Mouse (Mus musculus): ENCODE data around the gene Elac2. TPM values are rescaled to one million over a fixed set of nuclear protein-coding genes. Genes with fewer than 3 reads are reported as not detected.

The Elac2 gene
- polyA plus RNA-seq, 1 experiment from 2014 or later: 26.6 TPM

DNA sequence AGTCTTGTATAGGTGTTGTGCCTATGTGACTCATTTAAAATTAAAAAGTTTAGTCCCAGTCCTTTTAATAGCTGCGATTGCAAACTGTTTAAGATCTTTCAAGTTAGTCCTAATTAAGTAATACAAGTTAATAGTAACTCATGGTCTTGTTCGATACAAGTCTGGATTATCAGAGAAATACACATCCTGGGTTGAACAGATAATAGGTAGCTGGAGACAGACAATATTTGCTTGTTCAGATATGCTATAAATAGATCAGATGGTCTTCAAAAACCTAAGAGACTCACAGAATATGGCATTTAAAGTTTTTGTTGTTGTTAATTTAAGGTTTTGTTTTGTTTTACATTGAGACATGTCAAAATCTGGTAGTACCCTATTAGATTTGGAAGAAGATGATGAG is 6.4 kb upstream of the Elac2 start:
- 68% methylated on average over 2 of the region's 2 CpGs for WGBS
- no peak overlapping the region for H3K4me3 ChIP-seq
- 0 out of 2 replicates have a peak, but pooled peaks cover 3% of the 10 kb centered on the region for H3K4me1 ChIP-seq
- H3K9ac ChIP-seq: no peak overlapping the region
- no peak overlapping the region for H3K27ac ChIP-seq
- H3K4me2 ChIP-seq: no peak overlapping the region
- H3K36me3 ChIP-seq: no peaks in the 10 kb centered on the region
- H3K27me3 ChIP-seq: peaks cover 13% of the 10 kb centered on the region; the same call in 1 of the 2 replicates
- no peak for ATAC-seq (ENCODE audit: borderline replicate concordance, extremely low read depth, low FRiP score, low TSS enrichment)
- no peaks in the 10 kb centered on the region for H3K9me3 ChIP-seq

DNA sequence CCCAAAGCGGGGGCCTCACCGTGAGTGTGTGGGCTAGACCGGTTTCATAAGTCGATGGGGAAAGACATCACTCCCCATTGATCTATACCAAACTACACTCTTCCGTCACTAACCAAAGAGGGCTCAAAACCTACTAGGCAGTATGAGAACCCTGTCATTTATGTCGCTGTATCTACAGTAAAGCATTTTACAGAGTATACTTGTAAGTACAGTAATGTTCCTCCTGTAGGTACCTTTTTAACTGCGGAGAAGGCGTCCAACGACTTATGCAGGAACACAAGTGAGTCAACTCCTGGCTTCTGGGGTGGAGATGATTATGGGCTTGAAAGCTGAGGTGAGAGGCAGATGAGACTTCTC is 629 bp downstream of the Elac2 start:
- Histone ChIP-seq H3K27ac (no peak overlapping the region), H3K36me3 (peaks cover 28% of the 10 kb centered on the region), H3K4me1 (peaks cover 16% of the 10 kb centered on the region), H3K4me3 (peak overlapping the region; percentile 98), H3K27me3 (no peaks in the 10 kb centered on the region), H3K9me3 (no peaks in the 10 kb centered on the region), H3K9ac (peak overlapping the region; percentile 84), H3K4me2 (peak overlapping the region; percentile 82)
- ATAC-seq (ENCODE audit: borderline replicate concordance, extremely low read depth, low FRiP score, low TSS enrichment): no peak
- WGBS: 6% methylated on average over 9 of the region's 9 CpGs

DNA sequence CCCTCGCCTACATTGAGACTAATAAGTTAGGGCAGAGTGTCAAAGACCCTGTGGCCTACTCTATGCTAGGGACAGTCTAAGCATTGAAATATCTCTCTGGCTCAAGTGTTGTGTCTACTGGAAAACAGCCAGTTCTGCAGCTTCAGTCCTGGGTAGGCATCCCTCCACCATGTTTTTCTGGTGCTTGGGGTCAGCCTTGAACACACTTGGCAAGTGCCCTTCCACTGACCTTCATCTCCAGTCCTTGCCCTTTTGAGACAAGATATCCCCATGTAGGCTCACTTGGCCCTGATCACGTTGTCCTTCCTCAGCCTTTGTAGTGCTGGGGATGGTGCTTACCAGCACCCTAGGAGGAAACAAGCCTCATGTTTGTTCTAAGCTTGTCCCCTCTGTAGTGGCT is 9.7 kb downstream of the Elac2 start:
- H3K4me3 ChIP-seq: no peak overlapping the region
- no peak overlapping the region for H3K27ac ChIP-seq
- H3K4me1 ChIP-seq: no peaks in the 10 kb centered on the region
- no peak overlapping the region for H3K4me2 ChIP-seq
- H3K9me3 ChIP-seq: no peaks in the 10 kb centered on the region
- WGBS: 89% methylated on average over 2 of the region's 2 CpGs
- H3K36me3 ChIP-seq: peaks cover 75% of the 10 kb centered on the region
- H3K27me3 ChIP-seq: no peaks in the 10 kb centered on the region
- no peak for ATAC-seq (ENCODE audit: borderline replicate concordance, extremely low read depth, low FRiP score, low TSS enrichment)
- no peak overlapping the region for H3K9ac ChIP-seq

DNA sequence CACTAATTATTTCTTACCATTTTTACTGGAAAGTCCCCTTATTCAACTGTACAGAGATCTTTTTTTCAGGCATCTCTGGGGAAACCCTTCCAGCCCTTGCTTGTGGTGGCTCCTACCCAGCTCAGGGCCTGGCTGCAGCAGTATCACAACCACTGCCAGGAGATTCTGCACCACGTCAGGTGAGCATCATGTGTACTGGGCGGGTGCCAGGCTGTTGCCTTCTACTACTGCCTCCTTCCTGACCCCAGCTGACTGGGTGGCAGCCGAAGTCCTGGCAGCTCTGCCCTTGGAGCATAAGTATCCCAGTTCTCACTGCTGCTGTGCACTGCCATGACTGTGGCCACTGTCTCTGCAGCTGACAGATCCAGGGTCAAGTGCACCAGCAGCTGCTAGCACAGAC is 19.6 kb downstream of the Elac2 start:
- no peak overlapping the region for H3K9ac ChIP-seq
- no peaks in the 10 kb centered on the region for H3K9me3 ChIP-seq
- H3K4me1 ChIP-seq: no peaks in the 10 kb centered on the region
- WGBS: 78% methylated on average over 3 of the region's 3 CpGs
- no peaks in the 10 kb centered on the region for H3K27me3 ChIP-seq
- no peak for ATAC-seq (ENCODE audit: borderline replicate concordance, extremely low read depth, low FRiP score, low TSS enrichment)
- H3K4me2 ChIP-seq: no peak overlapping the region
- H3K36me3 ChIP-seq: peaks cover 70% of the 10 kb centered on the region
- H3K4me3 ChIP-seq: no peak overlapping the region
- H3K27ac ChIP-seq: no peak overlapping the region

DNA sequence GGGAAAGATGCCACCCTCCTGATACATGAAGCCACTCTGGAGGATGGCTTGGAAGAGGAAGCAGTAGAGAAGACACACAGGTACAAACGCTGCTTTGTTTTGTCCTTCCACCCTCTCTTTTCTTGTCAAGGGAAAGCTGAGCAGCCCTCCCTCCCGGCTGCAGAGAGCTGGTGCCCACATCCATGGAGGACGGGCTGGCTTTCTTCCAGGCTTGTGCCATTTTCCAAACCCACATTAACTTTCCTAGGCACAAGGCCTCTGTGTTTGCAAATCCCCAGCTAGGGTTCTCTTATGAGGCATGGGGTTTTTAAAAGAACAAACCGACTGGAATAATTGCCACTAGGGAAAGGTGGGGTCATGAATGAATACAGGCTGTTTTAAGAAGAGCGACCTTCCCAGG is 20.8 kb downstream of the Elac2 start:
- ATAC-seq (ENCODE audit: borderline replicate concordance, extremely low read depth, low FRiP score, low TSS enrichment): no peak
- no peaks in the 10 kb centered on the region for H3K27me3 ChIP-seq
- no peak overlapping the region for H3K27ac ChIP-seq
- 85% methylated on average over 5 of the region's 5 CpGs for WGBS
- H3K4me3 ChIP-seq: no peak overlapping the region
- peaks cover 58% of the 10 kb centered on the region for H3K36me3 ChIP-seq
- no peak overlapping the region for H3K9ac ChIP-seq
- H3K4me1 ChIP-seq: 0 out of 2 replicates have a peak, but pooled peaks cover under 1% of the 10 kb centered on the region
- no peak overlapping the region for H3K4me2 ChIP-seq
- H3K9me3 ChIP-seq: no peaks in the 10 kb centered on the region

DNA sequence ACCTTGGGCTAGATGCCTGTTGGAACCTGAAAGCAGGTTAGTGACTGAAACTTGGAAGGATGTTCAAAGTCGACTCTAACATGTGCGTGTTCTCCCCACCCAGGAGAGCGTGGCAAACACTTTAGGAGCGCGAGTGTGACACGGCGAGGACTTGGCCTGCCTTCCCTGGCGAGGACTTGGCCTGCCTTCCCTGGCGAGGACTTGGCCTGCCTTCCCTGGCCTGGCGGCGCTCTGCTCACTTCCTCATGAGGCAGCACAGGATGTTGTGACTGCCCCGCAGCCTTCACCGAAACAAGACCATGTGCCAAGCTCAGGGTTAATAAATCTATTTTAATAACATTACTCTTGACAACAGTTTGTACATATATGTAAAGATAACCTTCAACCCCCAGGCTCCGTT is 22.9 kb downstream of the Elac2 start:
- no peak overlapping the region for H3K4me3 ChIP-seq
- H3K4me2 ChIP-seq: no peak overlapping the region
- no peak overlapping the region for H3K9ac ChIP-seq
- H3K36me3 ChIP-seq: peaks cover 51% of the 10 kb centered on the region
- no peak overlapping the region for H3K27ac ChIP-seq
- no peaks in the 10 kb centered on the region for H3K9me3 ChIP-seq
- 75% methylated on average over 14 of the region's 14 CpGs for WGBS
- H3K4me1 ChIP-seq: peaks cover 15% of the 10 kb centered on the region; the same call in 1 of the 2 replicates
- no peaks in the 10 kb centered on the region for H3K27me3 ChIP-seq
- ATAC-seq (ENCODE audit: borderline replicate concordance, extremely low read depth, low FRiP score, low TSS enrichment): no peak

DNA sequence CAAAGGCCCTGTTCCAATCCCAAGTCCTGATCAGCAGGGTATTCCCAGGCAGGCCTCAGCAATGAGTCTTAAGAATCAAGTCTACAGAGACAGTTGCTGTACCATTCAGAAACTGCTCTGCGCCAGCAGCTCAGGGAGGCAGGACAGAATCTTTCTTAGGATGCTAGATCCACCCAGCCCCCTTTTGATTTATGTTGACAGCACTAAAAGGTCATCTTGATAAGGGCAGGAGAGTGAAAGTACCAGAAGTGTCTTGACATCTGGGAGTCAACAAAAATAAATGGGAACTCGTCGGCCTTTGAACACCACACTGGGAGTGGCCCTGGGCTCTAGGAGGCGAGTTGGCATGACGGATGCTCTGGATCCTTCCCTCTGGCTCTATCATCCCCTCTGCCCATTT is 24.8 kb downstream of the Elac2 start:
- 52% methylated on average over 5 of the region's 5 CpGs for WGBS
- H3K9ac ChIP-seq: no peak overlapping the region
- H3K36me3 ChIP-seq: peaks cover 43% of the 10 kb centered on the region

DNA sequence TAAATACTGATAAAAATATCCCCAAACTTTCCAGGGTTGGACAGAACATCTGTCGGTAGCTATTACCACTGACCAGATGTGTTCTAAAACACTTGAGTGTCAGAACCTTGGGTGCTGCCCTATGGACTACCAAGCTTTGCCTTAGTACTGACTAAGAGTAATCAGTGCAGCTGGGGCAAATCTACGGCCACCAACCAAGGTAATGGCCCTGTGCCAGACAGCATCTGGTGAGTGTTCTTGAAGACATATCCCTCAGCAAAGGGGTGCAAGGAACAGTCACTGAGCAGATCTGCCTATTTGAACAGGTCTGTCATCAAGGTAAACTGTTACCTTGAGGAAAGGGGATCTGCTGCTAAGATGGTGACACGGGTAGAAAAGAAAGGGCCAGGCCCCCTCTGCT is 26.0 kb downstream of the Elac2 start:
- Histone ChIP-seq H3K27ac (no peak overlapping the region), H3K36me3 (peaks cover 32% of the 10 kb centered on the region), H3K9ac (no peak overlapping the region), H3K4me2 (no peak overlapping the region), H3K27me3 (no peaks in the 10 kb centered on the region), H3K9me3 (no peaks in the 10 kb centered on the region), H3K4me3 (no peak overlapping the region), H3K4me1 (peaks cover 15% of the 10 kb centered on the region; the same call in 1 of the 2 replicates)
- 46% methylated on average over 3 of the region's 3 CpGs for WGBS
- no peak for ATAC-seq (ENCODE audit: borderline replicate concordance, extremely low read depth, low FRiP score, low TSS enrichment)

More for the DNA sequence above, 24.8 kb downstream of the Elac2 start:
- Histone ChIP-seq H3K4me2 (no peak overlapping the region), H3K27me3 (no peaks in the 10 kb centered on the region), H3K9me3 (no peaks in the 10 kb centered on the region), H3K27ac (no peak overlapping the region), H3K4me1 (peaks cover 15% of the 10 kb centered on the region; the same call in 1 of the 2 replicates), H3K4me3 (no peak overlapping the region)
- no peak for ATAC-seq (ENCODE audit: borderline replicate concordance, extremely low read depth, low FRiP score, low TSS enrichment)

DNA sequence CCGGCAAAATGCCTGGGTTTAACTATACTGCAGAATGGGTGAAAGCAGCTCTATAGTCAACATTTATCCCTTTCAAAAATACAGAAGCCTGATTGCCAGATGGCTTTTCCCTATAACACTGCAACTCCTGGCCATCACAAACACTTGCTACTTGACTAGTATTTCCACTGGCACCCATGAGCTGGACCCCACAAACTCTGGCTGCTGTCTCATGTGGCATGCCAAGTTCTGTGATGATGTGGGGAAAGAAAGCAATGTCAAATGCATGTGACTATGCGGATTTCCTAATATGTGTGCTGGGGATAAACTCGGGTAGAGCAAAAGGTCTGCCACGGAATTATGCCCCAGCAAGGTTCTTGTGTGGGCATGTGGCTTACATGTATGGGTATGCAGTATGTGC is 27.2 kb downstream of the Elac2 start:
- no peak overlapping the region for H3K9ac ChIP-seq

DNA sequence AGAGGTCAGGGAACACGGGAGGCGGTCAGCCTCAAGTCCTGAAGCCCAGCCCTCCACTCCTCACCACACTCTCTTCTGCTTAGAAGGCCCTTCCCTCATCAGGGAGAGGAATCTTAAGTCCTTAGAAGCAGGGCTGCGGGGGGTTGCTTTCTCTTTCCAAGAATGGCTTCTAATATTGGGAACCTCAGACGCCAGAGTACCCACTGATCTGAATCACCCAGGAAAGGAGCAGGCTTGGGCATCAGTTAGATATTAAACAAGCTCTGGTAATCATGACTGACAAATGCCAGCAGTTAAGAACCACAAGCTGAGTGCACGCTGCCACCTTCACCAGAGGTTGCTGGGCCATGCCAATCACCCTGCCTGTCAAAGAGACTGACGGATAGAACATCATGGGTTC is 35.1 kb downstream of the Elac2 start:
- H3K36me3 ChIP-seq: no peaks in the 10 kb centered on the region; the same call in 1 of the 2 replicates
- H3K27ac ChIP-seq: no peak overlapping the region
- H3K9me3 ChIP-seq: no peaks in the 10 kb centered on the region
- H3K4me3 ChIP-seq: no peak overlapping the region
- H3K4me2 ChIP-seq: no peak overlapping the region
- H3K27me3 ChIP-seq: no peaks in the 10 kb centered on the region
- 71% methylated on average over 6 of the region's 6 CpGs for WGBS
- no peaks in the 10 kb centered on the region for H3K4me1 ChIP-seq
- H3K9ac ChIP-seq: no peak overlapping the region
- ATAC-seq (ENCODE audit: borderline replicate concordance, extremely low read depth, low FRiP score, low TSS enrichment): no peak

More for the DNA sequence above, 27.2 kb downstream of the Elac2 start:
- no peak overlapping the region for H3K4me2 ChIP-seq
- H3K9me3 ChIP-seq: no peaks in the 10 kb centered on the region
- no peak overlapping the region for H3K4me3 ChIP-seq
- ATAC-seq (ENCODE audit: borderline replicate concordance, extremely low read depth, low FRiP score, low TSS enrichment): no peak
- H3K27me3 ChIP-seq: no peaks in the 10 kb centered on the region
- H3K4me1 ChIP-seq: peaks cover 15% of the 10 kb centered on the region; the same call in 1 of the 2 replicates
- 78% methylated on average over 4 of the region's 4 CpGs for WGBS
- H3K36me3 ChIP-seq: peaks cover 20% of the 10 kb centered on the region; the same call in 1 of the 2 replicates
- H3K27ac ChIP-seq: no peak overlapping the region; the same call in 1 of the 2 replicates

DNA sequence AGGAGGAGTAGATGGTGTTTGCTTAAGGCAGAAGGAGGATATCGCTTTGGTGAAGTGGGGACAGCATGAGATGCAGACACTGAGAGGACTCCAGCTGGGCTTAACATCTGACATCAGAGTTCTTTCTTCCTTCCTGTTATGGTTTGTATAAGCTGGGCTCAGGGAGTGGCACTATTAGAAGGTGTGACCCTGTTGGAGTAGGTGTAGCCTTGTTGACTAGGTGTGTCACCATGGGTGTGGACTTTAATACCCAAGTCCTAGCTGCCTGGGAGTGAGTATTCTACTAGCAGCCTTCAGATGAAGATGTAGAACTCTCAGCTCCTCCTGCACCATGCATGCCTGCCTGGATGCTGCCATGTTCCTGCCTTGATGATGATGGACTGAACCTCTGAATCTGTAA is 37.9 kb downstream of the Elac2 start:
- WGBS: 87% methylated on average over 1 of the region's 1 CpGs

DNA sequence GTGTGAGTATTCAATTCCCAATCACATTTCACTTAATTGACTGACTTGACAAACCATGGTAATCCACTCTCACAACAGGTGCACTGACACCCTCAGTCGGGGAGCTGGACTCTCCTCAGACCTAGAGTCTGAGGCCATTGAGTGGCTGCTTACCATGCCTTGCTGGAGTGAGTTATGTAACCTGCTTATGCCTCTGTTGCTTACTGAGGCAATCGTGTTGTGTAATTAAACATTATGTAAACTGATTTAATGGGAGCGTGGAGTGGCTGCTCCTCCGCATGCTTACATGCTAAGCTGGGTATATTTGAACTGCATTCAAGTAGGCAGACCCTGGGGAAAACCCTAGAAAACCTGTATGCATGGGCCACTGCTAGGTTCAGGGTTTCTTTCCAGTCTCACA is 41.9 kb downstream of the Elac2 start:
- Histone ChIP-seq H3K9ac (no peak overlapping the region), H3K27ac (no peak overlapping the region), H3K4me3 (no peak overlapping the region), H3K4me2 (no peak overlapping the region), H3K4me1 (no peaks in the 10 kb centered on the region), H3K9me3 (no peaks in the 10 kb centered on the region), H3K27me3 (no peaks in the 10 kb centered on the region), H3K36me3 (peaks cover 6% of the 10 kb centered on the region; the same call in 1 of the 2 replicates)
- 78% methylated on average over 4 of the region's 4 CpGs for WGBS
- no peak for ATAC-seq (ENCODE audit: borderline replicate concordance, extremely low read depth, low FRiP score, low TSS enrichment)

More for the DNA sequence above, 37.9 kb downstream of the Elac2 start:
- H3K36me3 ChIP-seq: no peaks in the 10 kb centered on the region; the same call in 1 of the 2 replicates
- no peaks in the 10 kb centered on the region for H3K4me1 ChIP-seq
- no peaks in the 10 kb centered on the region for H3K27me3 ChIP-seq
- no peak overlapping the region for H3K4me3 ChIP-seq
- no peaks in the 10 kb centered on the region for H3K9me3 ChIP-seq
- no peak overlapping the region for H3K27ac ChIP-seq
- no peak for ATAC-seq (ENCODE audit: borderline replicate concordance, extremely low read depth, low FRiP score, low TSS enrichment)
- no peak overlapping the region for H3K9ac ChIP-seq
- H3K4me2 ChIP-seq: no peak overlapping the region

DNA sequence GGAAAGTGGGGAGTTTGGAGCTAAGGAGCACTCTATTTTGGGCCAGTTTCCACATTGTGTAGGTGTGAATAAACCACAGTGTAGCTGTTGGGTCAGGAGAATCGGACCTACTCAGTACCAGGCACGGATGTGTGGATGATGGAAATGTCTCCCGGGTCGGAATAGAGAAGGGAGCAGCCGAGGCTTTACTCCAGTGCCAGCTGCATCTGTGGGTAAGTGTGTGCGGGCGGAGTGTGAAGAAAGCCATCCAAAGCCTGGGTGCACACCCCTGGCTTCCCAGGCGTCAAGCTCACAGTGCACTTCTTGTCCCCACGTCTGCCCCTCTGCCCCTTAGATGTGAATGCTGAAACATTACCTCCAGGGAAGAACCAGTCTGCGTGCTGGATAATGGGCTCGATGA is 43.9 kb downstream of the Elac2 start:
- no peak overlapping the region for H3K4me3 ChIP-seq
- no peaks in the 10 kb centered on the region for H3K27me3 ChIP-seq
- H3K36me3 ChIP-seq: 0 out of 2 replicates have a peak, but pooled peaks cover 6% of the 10 kb centered on the region
- H3K9ac ChIP-seq: no peak overlapping the region
- no peak overlapping the region for H3K27ac ChIP-seq
- H3K4me2 ChIP-seq: no peak overlapping the region
- ATAC-seq (ENCODE audit: borderline replicate concordance, extremely low read depth, low FRiP score, low TSS enrichment): no peak
- H3K9me3 ChIP-seq: no peaks in the 10 kb centered on the region
- no peaks in the 10 kb centered on the region for H3K4me1 ChIP-seq
- 89% methylated on average over 11 of the region's 11 CpGs for WGBS
